8 mouse cellular contexts compared by ENCODE assay signal in genomic region chr16:97610939-97611338, GRCm38 (mm10). TPM values are rescaled to one million over a fixed set of nuclear protein-coding genes. Genes with fewer than 3 reads are reported as not detected.
A peak's percentile ranks its signal among the peaks of the same experiment; 100 is the strongest.
DNase-seq lines count a peak whose midpoint lies in the region; ATAC-seq and TF ChIP-seq lines count a peak whose summit lies in the region.

Gene Tmprss2, minus strand, starts transcription at chr16:97611195.

- peaks cover 13% of the 10 kb centered on the region for H3K4me1 ChIP-seq in hindbrain, embryonic 13.5 days (replicated peaks)
- peaks cover 6% of the 10 kb centered on the region; the same call in 1 of the 2 replicates for H3K4me1 ChIP-seq in limb, embryonic 14.5 days (ENCODE audit: control insufficient read depth, insufficient read depth, low read length)
- peaks cover 11% of the 10 kb centered on the region for H3K4me1 ChIP-seq in midbrain, embryonic 16.5 days (ENCODE audit: control insufficient read depth, insufficient read depth, low read length)

- H3K4me2 ChIP-seq in hindbrain, embryonic 13.5 days: peak within 1 kb of the TSS; percentile 65
- peak within 1 kb of the TSS; percentile 56 for H3K4me2 ChIP-seq in limb, embryonic 14.5 days (replicated peaks; ENCODE audit: low read depth, low read length, severe bottlenecking)
- H3K4me2 ChIP-seq in midbrain, embryonic 16.5 days (ENCODE audit: low read length): peak within 1 kb of the TSS; percentile 73

- no peaks in the 10 kb centered on the region for H3K9me3 ChIP-seq in hindbrain, embryonic 13.5 days
- H3K9me3 ChIP-seq in limb, embryonic 14.5 days (ENCODE audit: control insufficient read depth, low read length): no peaks in the 10 kb centered on the region
- H3K9me3 ChIP-seq in midbrain, embryonic 16.5 days (replicated peaks; ENCODE audit: control insufficient read depth, low read length, poor library complexity, severe bottlenecking): no peaks in the 10 kb centered on the region

- ATAC-seq in common myeloid progenitor, adult 5-6 weeks (replicated peaks; ENCODE audit: low read depth, poor library complexity, severe bottlenecking): peak; percentile 39; the same call in 1 of the 2 replicates
- ATAC-seq in hindbrain, embryonic 13.5 days (ENCODE audit: low FRiP score): no peak
- ATAC-seq in limb, embryonic 14.5 days (ENCODE audit: low FRiP score, low read depth): no peak
- ATAC-seq in midbrain, embryonic 16.5 days: no peak

- WGBS in hindbrain, embryonic 13.5 days: under 1% methylated on average over 30 of the region's 30 CpGs
- WGBS in limb, embryonic 14.5 days: 1% methylated on average over 28 of the region's 30 CpGs
- WGBS in midbrain, embryonic 16.5 days: 2% methylated on average over 28 of the region's 30 CpGs

- peak; percentile 22 for DNase-seq in R1 (ENCODE audit: low read depth, low spot score)
- DNase-seq in limb, embryonic 14.5 days (ENCODE audit: low spot score): peak; percentile 6
- DNase-seq in yolk sac, embryonic 10.5 days (ENCODE audit: low spot score): peak; percentile 92
- DNase-seq in spleen, postnatal 14 days (ENCODE audit: low spot score in 2 of 2): no peak
- DNase-seq in cerebellum, adult 9-11 months: no peak

- H3K4me3 ChIP-seq in hindbrain, embryonic 13.5 days: peak within 1 kb of the TSS; percentile 37
- H3K4me3 ChIP-seq in limb, embryonic 14.5 days (replicated peaks; ENCODE audit: low read length): peak within 1 kb of the TSS; percentile 36
- peak within 1 kb of the TSS; percentile 40 for H3K4me3 ChIP-seq in midbrain, embryonic 16.5 days (ENCODE audit: low read depth, low read length)

- peaks cover 62% of the 10 kb centered on the region for H3K27me3 ChIP-seq in hindbrain, embryonic 13.5 days
- peaks cover 32% of the 10 kb centered on the region for H3K27me3 ChIP-seq in limb, embryonic 14.5 days (ENCODE audit: control insufficient read depth, insufficient read depth, low read length)
- H3K27me3 ChIP-seq in midbrain, embryonic 16.5 days (ENCODE audit: control insufficient read depth, insufficient read depth, low read depth, low read length): peaks cover 42% of the 10 kb centered on the region

- no peaks in the 10 kb centered on the region for H3K36me3 ChIP-seq in hindbrain, embryonic 13.5 days
- no peaks in the 10 kb centered on the region for H3K36me3 ChIP-seq in limb, embryonic 14.5 days (ENCODE audit: control insufficient read depth, insufficient read depth, low read length)
- H3K36me3 ChIP-seq in midbrain, embryonic 16.5 days (ENCODE audit: control insufficient read depth, insufficient read depth, low read length): no peaks in the 10 kb centered on the region

- H3K9ac ChIP-seq in hindbrain, embryonic 13.5 days: peak within 1 kb of the TSS; percentile 46; the same call in 1 of the 2 replicates
- peak within 1 kb of the TSS; percentile 6; the same call in 1 of the 2 replicates for H3K9ac ChIP-seq in limb, embryonic 14.5 days (ENCODE audit: low read depth, low read length, severe bottlenecking)
- H3K9ac ChIP-seq in midbrain, embryonic 16.5 days (ENCODE audit: low read depth, low read length): peak within 1 kb of the TSS; percentile 55

- no peak for TF ChIP-seq POLR2A in limb, embryonic 14.5 days (IDR thresholded peaks at IDR 0.05; ENCODE audit: borderline replicate concordance, extremely low read depth, insufficient read depth, insufficient read length)

- H3K27ac ChIP-seq in hindbrain, embryonic 13.5 days: no peak within 1 kb of the TSS
- no peak within 1 kb of the TSS for H3K27ac ChIP-seq in limb, embryonic 14.5 days (replicated peaks; ENCODE audit: low read depth, low read length)
- no peak within 1 kb of the TSS for H3K27ac ChIP-seq in midbrain, embryonic 16.5 days (ENCODE audit: low read length)

RNA-seq across cellular contexts. Expression of gene Tmprss2, which starts in this region (rescaled TPM):
- total RNA-seq in common myeloid progenitor, adult 5-6 weeks (2017): not detected in 2 replicates
- polyA plus RNA-seq in hindbrain, embryonic 13.5 days (2015; fragmentation: Nextera tagmentation; extraction: Ambion mirVana): 0.19 TPM in 1 of 2 replicates, not detected in the other
- 1.5 and 1.9 TPM in 2 replicates for polyA plus RNA-seq in limb, embryonic 14.5 days (2012; rRNA removed)
- polyA plus RNA-seq in limb, embryonic 14.5 days (2014; fragmentation: Nextera tagmentation; extraction: Ambion mirVana): 1.8 and 2.0 TPM in 2 replicates
- polyA plus RNA-seq in midbrain, embryonic 16.5 days (2015; fragmentation: Nextera tagmentation; extraction: Ambion mirVana): 0.08 and 0.16 TPM in 2 replicates

Comparison
In these comparisons a context has a peak if more than half of its experiments do, and no peak if none do; other contexts are left out.
1. Peak in ATAC-seq in common myeloid progenitor, adult 5-6 weeks; RNA of the gene not detected or under 1 TPM.
2. DNase-seq: peak in R1 (single experiment), limb, embryonic 14.5 days (single experiment) and yolk sac, embryonic 10.5 days (single experiment); none in spleen, postnatal 14 days (0 of 2) and cerebellum, adult 9-11 months (single experiment).
3. Peak in every context shown above with its lines, with median percentiles within 50 percentile points of each other: H3K4me2 ChIP-seq, H3K4me3 ChIP-seq and H3K9ac ChIP-seq.